Mouse (Mus musculus) MN1 (cell line): ENCODE measurements around the gene Usp16.

Experiments used
- DNase-seq: peaks from one replicate; pipeline ENCODE4 v3.0.0-alpha.2; 2016; ENCODE audit warnings: low spot score

Gene Usp16

GRCm38 (mm10) chr16:87454419-87455179, at the start of gene Usp16:
Usp16 (plus strand) TSS chr16:87454703.
- peak; percentile 86 for DNase-seq

- no peak for DNase-seq
Measured at GRCm38 (mm10) chr16:87405001-87405400, 49.5 kb upstream of the Usp16 start.

GRCm38 (mm10) chr16:87420662-87421061, 33.8 kb upstream of the Usp16 start:
- no peak for DNase-seq

GRCm38 (mm10) chr16:87427516-87427915, 27.0 kb upstream of the Usp16 start:
- DNase-seq = no peak

- DNase-seq = peak; percentile 98
Measured at GRCm38 (mm10) chr16:87432033-87432814, 22.3 kb upstream of the Usp16 start, which contains the start of gene Ltn1. Ltn1 (minus strand) TSS chr16:87432612.

- DNase-seq = no peak
Measured at GRCm38 (mm10) chr16:87434266-87434665, 20.2 kb upstream of the Usp16 start.

GRCm38 (mm10) chr16:87434946-87435345, 19.6 kb upstream of the Usp16 start:
- no peak for DNase-seq

GRCm38 (mm10) chr16:87435411-87436205, 18.9 kb upstream of the Usp16 start:
- no peak for DNase-seq

- DNase-seq = no peak
Measured at GRCm38 (mm10) chr16:87437096-87437495, 17.4 kb upstream of the Usp16 start.

GRCm38 (mm10) chr16:87438697-87439096, 15.8 kb upstream of the Usp16 start:
- no peak for DNase-seq

GRCm38 (mm10) chr16:87440184-87440686, 14.3 kb upstream of the Usp16 start, which contains the start of gene Rwdd2b:
Rwdd2b (minus strand) TSS chr16:87440573.
- peak; percentile 89 for DNase-seq

- peak; percentile 49 for DNase-seq
Measured at GRCm38 (mm10) chr16:87441089-87441488, 13.4 kb upstream of the Usp16 start.

- DNase-seq = peak; percentile 44
Measured at GRCm38 (mm10) chr16:87442291-87442690, 12.2 kb upstream of the Usp16 start.

GRCm38 (mm10) chr16:87443245-87443644, 11.3 kb upstream of the Usp16 start:
- no peak for DNase-seq

- DNase-seq = no peak
Measured at GRCm38 (mm10) chr16:87444071-87444470, 10.4 kb upstream of the Usp16 start.

GRCm38 (mm10) chr16:87445110-87445509, 9.4 kb upstream of the Usp16 start:
- no peak for DNase-seq

GRCm38 (mm10) chr16:87445528-87445927, 9.0 kb upstream of the Usp16 start:
- no peak for DNase-seq

GRCm38 (mm10) chr16:87453226-87453625, 1.3 kb upstream of the Usp16 start:
- no peak for DNase-seq

GRCm38 (mm10) chr16:87455180-87455611, 693 bp downstream of the Usp16 start:
- peak; percentile 45 for DNase-seq

GRCm38 (mm10) chr16:87458752-87459151, 4.2 kb downstream of the Usp16 start:
- no peak for DNase-seq

- no peak for DNase-seq
Measured at GRCm38 (mm10) chr16:87470579-87470978, 16.1 kb downstream of the Usp16 start.

GRCm38 (mm10) chr16:87484367-87484766, 29.9 kb downstream of the Usp16 start:
- DNase-seq = no peak
